Mouse (Mus musculus) cerebellum, adult 2 months (tissue): Measurements from ENCODE around the gene Srp68. TPM values are rescaled to one million over a fixed set of nuclear protein-coding genes. Genes with fewer than 3 reads are reported as not detected.

Experiments used
- DNase-seq, 2 experiments: peaks; one replicate each; pipeline ENCODE4 v3.0.0; 2021
- H3K27ac ChIP-seq: fragments of 200-500 bp; 2 replicates; pipeline ENCODE4 v1.5.1; 2012; ENCODE audit warnings: low read length, control low read depth, inconsistent platforms; ENCODE audit not compliant: insufficient read depth
- H3K27me3 ChIP-seq: fragments of 200-500 bp; 2 replicates; pipeline ENCODE4 v1.6.1; 2012; ENCODE audit warnings: inconsistent platforms, mild to moderate bottlenecking, low read length, moderate library complexity; ENCODE audit not compliant: control insufficient read depth, insufficient read depth
- H3K4me1 ChIP-seq: fragments of 200-500 bp; 2 replicates; pipeline ENCODE4 v1.6.1; 2011; ENCODE audit warnings: low read length; ENCODE audit not compliant: control insufficient read depth, insufficient read depth
- H3K4me3 ChIP-seq: fragments of 200-500 bp; replicated peaks from 2 replicates; pipeline ENCODE3; 2011; ENCODE audit warnings: mild to moderate bottlenecking, low read depth, low read length, control low read depth; ENCODE audit not compliant: insufficient read depth
- CTCF ChIP-seq: fragments of 200-500 bp; IDR thresholded peaks from 2 replicates; pipeline ENCODE4 v1.5.1; 2011; ENCODE audit warnings: low read depth, mild to moderate bottlenecking, control low read depth, low read length, moderate library complexity, borderline replicate concordance; ENCODE audit not compliant: insufficient read depth
- POLR2A ChIP-seq: fragments of 200-500 bp; IDR thresholded peaks from 2 replicates; pipeline ENCODE4 v1.6.1; 2011; ENCODE audit warnings: low read length, control low read depth, borderline replicate concordance; ENCODE audit not compliant: insufficient read depth
- WGBS: fragments of 180-500 bp; shearing (Covaris S2); methylation state at CpG from one replicate; pipeline ENCODE4 v1.1.7; 2018; 5-methylcytosine and 5-hydroxymethylcytosine counted together
- polyA plus RNA-seq: library from polyadenylated mRNA; depleted of rRNA; stranded (reverse); fragments of >200 nt; gene quantifications from 2 replicates; pipeline ENCODE4 v1.2.3, GENCODE M21; 2012

Gene Srp68
- polyA plus RNA-seq, 1 experiment: 79.2 TPM

- Histone ChIP-seq H3K4me1 (peaks cover 6% of the 10 kb centered on the region), H3K4me3 (no peak overlapping the region), H3K27ac (no peak overlapping the region), H3K27me3 (no peaks in the 10 kb centered on the region)
- WGBS: 84% methylated on average over 8 of the region's 8 CpGs
- DNase-seq: no peak
- no peak for TF ChIP-seq POLR2A
- no peak; the same call in 1 of the 2 replicates for TF ChIP-seq CTCF
Measured at GRCm38 (mm10) chr11:116267637-116268036, 6.4 kb downstream of the Srp68 start.

GRCm38 (mm10) chr11:116265850-116266249, 8.2 kb downstream of the Srp68 start:
- no peak for DNase-seq
- WGBS: 90% methylated on average over 4 of the region's 4 CpGs

DNA sequence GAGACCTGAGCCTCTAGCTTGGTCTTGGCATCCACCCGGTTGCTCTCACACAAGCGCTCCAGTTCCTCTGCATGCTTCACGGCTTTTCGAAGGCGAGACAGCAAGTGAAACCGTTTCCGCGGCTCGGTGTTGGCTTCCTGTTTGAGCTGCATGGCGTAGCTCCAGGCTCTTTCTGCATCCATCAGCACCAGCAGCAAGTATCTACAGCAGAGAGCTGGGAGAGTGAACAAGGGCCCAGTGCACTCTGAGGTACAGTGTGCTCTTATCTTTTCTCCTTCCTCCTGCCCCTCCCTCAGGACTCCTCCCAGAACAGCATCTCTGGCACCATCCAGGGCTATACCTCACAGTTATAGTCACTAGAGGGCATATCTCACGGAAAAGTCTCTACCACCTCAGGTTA, 8.7 kb downstream of the Srp68 start:
- no peaks in the 10 kb centered on the region for H3K27me3 ChIP-seq
- TF ChIP-seq POLR2A (no peak), CTCF (no peak)
- no peak for DNase-seq
- H3K4me1 ChIP-seq: peaks cover 6% of the 10 kb centered on the region
- H3K4me3 ChIP-seq: no peak overlapping the region
- H3K27ac ChIP-seq: no peak overlapping the region
- 60% methylated on average over 11 of the region's 11 CpGs for WGBS

More at GRCm38 (mm10) chr11:116265850-116266249, 8.2 kb downstream of the Srp68 start:
- Histone ChIP-seq H3K27ac (no peak overlapping the region), H3K27me3 (no peaks in the 10 kb centered on the region), H3K4me1 (peaks cover 6% of the 10 kb centered on the region), H3K4me3 (no peak overlapping the region)
- TF ChIP-seq POLR2A (no peak), CTCF (no peak)

DNA sequence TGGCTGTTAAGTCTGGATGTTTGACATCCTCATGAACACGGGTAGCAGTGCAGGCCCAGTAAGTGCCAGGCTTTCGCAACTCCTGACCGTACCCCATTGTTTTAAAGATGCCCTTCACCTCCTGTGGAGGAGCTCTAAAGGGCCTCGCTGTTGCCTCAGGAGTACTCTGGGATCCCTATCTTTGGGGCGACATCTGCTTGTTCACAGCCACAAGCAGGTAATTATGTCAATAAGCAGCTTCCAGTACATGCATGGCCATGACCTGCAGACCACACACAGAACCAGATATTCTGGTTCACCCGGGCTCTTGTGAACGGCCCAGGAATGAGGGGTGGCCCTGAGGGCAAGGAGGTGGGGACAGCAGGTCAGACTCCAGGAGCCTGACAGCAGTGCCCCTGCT, 13.8 kb downstream of the Srp68 start:
- H3K27ac ChIP-seq: no peak overlapping the region
- no peaks in the 10 kb centered on the region for H3K27me3 ChIP-seq
- TF ChIP-seq CTCF (no peak), POLR2A (no peak)
- DNase-seq: no peak
- no peaks in the 10 kb centered on the region; the same call in 1 of the 2 replicates for H3K4me1 ChIP-seq
- WGBS: 88% methylated on average over 7 of the region's 7 CpGs
- H3K4me3 ChIP-seq: no peak overlapping the region

DNA sequence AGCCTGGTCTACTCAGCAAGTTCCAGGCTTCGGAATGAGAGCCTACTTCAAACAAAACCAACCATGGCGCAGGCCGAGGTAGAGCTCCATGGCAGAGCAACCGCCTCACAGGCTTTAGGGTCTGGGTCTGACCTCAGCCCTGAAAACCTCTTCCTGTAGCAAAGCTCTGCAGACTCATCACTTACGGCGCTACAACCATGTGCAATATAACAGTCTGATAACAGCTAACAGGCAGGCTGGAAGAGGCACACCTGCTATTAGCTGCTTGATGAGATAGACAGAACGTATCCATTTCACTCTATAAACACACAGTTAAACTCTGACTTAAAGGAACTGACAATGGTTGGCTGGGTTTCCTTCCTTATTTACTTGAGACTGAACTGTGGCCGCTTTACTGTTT, 14.6 kb downstream of the Srp68 start:
- H3K4me3 ChIP-seq: no peak overlapping the region
- no peak for TF ChIP-seq CTCF
- no peak for TF ChIP-seq POLR2A
- no peaks in the 10 kb centered on the region for H3K27me3 ChIP-seq
- no peak overlapping the region for H3K27ac ChIP-seq
- no peak for DNase-seq
- no peaks in the 10 kb centered on the region; the same call in 1 of the 2 replicates for H3K4me1 ChIP-seq
- WGBS: 94% methylated on average over 8 of the region's 8 CpGs

- no peak for DNase-seq
- Histone ChIP-seq H3K4me1 (no peaks in the 10 kb centered on the region; the same call in 1 of the 2 replicates), H3K27me3 (no peaks in the 10 kb centered on the region), H3K27ac (no peak overlapping the region), H3K4me3 (no peak overlapping the region)
- 84% methylated on average over 9 of the region's 9 CpGs for WGBS
- TF ChIP-seq POLR2A (no peak), CTCF (no peak)
Measured at GRCm38 (mm10) chr11:116255982-116256675, 17.9 kb downstream of the Srp68 start.

- H3K27me3 ChIP-seq: no peaks in the 10 kb centered on the region
- TF ChIP-seq POLR2A: no peak
- WGBS: 79% methylated on average over 22 of the region's 22 CpGs
- H3K4me3 ChIP-seq: no peak overlapping the region
- no peak for DNase-seq
- H3K4me1 ChIP-seq: no peaks in the 10 kb centered on the region; the same call in 1 of the 2 replicates
- no peak overlapping the region for H3K27ac ChIP-seq
Measured at GRCm38 (mm10) chr11:116255090-116255981, 18.7 kb downstream of the Srp68 start.
